Mouse (Mus musculus): ENCODE results near the gene Gm13275.
"Not testable (repeated sequence)": the region's sequence is repeated elsewhere in the genome, so short reads cannot be mapped to it uniquely, and the experiment has no call there.

Gene Gm13275

DNA sequence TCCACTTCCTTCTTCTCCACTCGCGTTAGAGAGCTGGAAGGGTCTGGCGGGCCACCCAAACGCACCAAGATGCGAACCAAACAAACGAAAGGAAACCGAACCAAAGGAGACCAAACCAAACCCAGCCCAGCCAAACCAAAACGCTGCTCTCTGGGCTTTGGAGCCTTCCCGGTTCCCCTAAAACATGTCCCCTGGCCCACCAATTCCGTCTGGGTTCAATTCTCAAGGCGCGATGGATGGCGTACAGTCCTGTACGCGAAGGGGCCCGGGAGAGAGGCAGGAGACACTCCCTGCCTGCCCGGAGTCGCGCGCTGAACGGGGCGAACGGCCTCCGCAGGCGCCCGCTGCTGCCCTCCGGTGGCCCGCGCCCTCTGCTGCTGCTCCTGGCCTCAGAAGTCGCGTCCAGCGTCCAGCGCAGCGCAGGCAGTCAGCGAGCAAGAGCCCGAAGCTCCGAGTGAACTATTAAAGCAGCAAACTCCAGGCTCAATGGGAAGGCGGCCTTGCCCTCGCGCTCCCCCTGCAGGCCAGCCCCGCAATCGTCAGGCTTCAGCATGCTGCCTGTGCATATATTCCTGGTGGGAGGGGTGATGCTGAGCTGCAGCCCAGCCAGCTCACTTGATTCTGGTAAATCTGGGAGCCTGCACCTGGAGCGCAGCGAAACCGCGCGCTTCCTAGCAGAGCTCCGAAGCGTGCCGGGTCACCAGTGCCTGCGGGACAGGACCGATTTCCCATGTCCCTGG lies at the start of gene Gm13275:
Gene Gm13275, plus strand, starts transcription at position 552 of the 740 bp plus-strand sequence.
- in situ Hi-C loops (cut with MboI; ENCODE audit: unreplicated experiment in 2 of 2): not testable (repeated sequence)

DNA sequence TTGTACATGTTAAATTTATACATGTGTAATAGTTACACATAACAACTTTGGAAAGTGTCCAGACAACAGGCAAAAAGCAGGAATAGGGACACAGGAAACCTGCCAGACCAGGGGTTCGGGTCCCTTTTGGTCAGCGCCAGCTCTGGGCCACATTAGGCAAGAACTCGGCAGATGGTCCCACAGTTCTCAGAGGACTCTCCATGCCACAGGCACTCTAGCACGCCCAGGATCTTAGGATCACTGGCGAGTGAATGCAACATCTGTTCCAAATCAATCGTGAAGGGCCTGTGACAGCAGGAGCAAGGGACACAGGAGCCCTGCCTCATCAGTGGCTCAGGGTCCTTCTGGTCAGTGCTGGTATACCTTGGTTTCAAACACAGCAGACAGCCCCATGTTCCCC lies 44.4 kb upstream of the Gm13275 start:
- in situ Hi-C loops (cut with MboI; ENCODE audit: unreplicated experiment in 2 of 2): no loop called here

GRCm38 (mm10) chr4:88754818-88755340 lies 39.4 kb upstream of the Gm13275 start, which contains the start of gene Gm13271:
Gene Gm13271 (plus strand): TSS chr4:88754868.
- in situ Hi-C loops (cut with MboI; ENCODE audit: unreplicated experiment in 2 of 2): not testable (repeated sequence)

DNA sequence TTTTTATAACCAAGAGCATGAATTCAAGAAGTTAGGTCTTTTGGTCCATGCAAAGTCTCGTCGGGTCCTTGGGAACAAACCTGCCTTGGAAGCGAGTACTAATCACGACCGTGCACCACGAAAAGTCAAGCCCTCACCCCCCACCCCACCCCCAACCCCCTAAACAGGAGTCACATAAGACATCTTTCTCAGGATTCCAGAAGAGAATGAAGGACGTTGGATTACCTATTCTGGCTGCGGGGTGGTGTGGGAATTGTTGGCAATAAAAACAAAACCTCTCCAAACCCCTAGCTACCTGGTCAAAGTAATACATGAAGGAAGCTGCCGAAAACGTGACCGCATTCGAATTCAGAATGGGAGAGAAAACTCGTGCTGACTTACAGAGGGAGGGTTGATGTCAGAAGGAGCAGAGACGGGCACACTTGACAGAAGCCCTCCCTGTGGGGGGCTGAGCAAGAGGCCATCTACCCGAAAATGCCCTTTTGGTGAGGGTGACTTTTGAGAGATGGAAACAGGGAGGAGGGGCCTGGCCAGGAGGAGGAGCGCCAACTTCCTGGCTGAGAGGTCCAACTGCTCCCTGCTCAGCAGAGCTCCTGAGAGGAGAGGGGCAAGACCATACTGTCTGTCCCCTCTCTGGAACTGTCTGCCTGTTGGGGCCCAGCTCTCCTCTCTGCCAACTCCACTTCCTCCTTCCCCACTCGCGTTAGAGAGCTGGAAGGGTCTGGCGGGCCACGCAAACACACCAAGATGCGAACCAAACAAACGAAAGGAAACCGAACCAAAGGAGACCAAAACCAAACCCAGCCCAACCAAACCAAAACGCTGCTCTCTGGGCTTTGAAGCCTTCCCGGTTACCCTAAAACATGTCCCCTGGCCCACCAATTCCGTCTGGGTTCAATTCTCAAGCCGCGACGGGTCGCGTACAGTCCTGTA lies 37.4 kb upstream of the Gm13275 start:
- in situ Hi-C loops (cut with MboI; ENCODE audit: unreplicated experiment in 2 of 2): not testable (repeated sequence)

GRCm38 (mm10) chr4:88757628-88758031 lies 36.7 kb upstream of the Gm13275 start:
- in situ Hi-C loops (cut with MboI; ENCODE audit: unreplicated experiment in 2 of 2): not testable (repeated sequence)

DNA sequence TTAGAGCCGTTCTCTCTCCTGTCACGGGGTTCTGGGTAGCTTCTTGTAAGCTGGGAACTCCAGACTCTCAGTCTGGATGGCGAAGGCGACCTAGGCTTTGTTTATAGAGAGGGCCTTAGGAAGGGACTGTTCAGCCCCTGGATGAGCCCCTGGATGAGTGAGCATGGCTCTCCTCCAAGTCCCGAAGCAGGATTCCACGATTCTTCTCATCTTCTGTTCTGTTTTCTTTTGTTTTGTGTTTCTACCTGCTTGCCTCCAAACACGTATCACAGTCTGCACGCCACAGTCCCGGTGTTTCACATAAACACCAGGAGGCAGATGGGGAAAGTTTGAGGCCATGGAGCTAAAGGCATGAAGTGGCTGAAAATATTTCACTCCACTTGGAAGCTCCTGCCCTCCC lies 35.5 kb upstream of the Gm13275 start:
- in situ Hi-C loops (cut with MboI; ENCODE audit: unreplicated experiment in 2 of 2): not testable (repeated sequence)

DNA sequence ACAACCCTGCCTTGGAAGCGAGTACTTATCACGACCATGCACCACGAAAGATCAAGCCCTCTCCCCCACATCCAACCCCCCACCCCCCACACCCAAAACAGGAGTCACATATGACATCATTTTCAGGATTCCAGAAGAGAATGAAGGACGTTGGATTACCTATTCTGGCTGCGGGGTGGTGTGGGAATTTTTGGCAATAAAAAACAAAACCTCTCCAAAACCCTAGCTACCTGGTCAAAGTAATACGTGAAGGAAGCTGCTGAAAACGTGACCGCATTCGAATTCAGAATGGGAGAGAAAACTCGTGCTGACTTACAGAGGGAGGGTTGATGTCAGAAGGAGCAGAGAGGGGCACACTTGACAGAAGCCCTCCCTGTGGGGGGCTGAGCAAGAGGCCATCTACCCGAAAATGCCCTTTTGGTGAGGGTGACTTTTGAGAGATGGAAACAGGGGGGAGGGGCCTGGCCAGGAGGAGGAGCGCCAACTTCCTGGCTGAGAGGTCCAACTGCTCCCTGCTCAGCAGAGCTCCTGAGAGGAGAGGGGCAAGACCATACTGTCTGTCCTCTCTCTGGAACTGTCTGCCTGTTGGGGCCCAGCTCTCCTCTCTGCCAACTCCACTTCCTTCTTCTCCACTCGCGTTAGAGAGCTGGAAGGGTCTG lies 34.5 kb upstream of the Gm13275 start, which contains the start of gene Gm13283:
Gene Gm13283, plus strand, starts transcription at position 510 of the 659 bp plus-strand sequence.
- in situ Hi-C loops (cut with MboI; ENCODE audit: unreplicated experiment in 2 of 2): not testable (repeated sequence)

GRCm38 (mm10) chr4:88760431-88760830 lies 33.9 kb upstream of the Gm13275 start:
- in situ Hi-C loops (cut with MboI; ENCODE audit: unreplicated experiment in 2 of 2): not testable (repeated sequence)

DNA sequence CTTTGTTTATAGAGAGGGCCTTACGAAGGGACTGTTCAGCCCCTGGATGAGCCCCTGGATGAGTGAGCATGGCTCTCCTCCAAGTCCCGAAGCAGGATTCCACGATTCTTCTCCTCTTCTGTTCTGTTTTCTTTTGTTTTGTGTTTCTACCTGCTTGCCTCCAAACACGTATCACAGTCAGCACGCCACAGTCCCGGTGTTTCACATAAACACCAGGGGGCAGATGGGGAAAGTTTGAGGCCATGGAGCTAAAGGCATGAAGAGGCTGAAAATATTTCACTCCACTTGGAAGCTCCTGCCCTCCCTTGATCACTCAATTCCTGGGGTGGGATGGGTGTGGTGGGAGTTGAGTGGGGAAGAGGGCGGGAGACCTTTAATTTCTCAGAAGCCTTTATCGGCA lies 32.5 kb upstream of the Gm13275 start:
- in situ Hi-C loops (cut with MboI; ENCODE audit: unreplicated experiment in 2 of 2): not testable (repeated sequence)

- in situ Hi-C loops (cut with MboI; ENCODE audit: unreplicated experiment in 2 of 2): not testable (repeated sequence)
Measured at GRCm38 (mm10) chr4:88762341-88762740, 31.9 kb upstream of the Gm13275 start.

- in situ Hi-C loops (cut with MboI; ENCODE audit: unreplicated experiment in 2 of 2): not testable (repeated sequence)
Measured at GRCm38 (mm10) chr4:88763384-88764018, 30.8 kb upstream of the Gm13275 start.

DNA sequence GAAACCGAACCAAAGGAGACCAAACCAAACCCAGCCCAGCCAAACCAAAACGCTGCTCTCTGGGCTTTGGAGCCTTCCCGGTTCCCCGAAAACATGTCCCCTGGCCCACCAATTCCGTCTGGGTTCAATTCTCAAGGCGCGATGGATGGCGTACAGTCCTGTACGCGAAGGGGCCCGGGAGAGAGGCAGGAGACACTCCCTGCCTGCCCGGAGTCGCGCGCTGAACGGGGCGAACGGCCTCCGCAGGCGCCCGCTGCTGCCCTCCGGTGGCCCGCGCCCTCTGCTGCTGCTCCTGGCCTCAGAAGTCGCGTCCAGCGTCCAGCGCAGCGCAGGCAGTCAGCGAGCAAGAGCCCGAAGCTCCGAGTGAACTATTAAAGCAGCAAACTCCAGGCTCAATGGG lies 20.8 kb upstream of the Gm13275 start, which contains the start of gene Gm13290:
Gene Gm13290, plus strand, starts transcription at position 301 of the 400 bp plus-strand sequence.
- in situ Hi-C loops (cut with MboI; ENCODE audit: unreplicated experiment in 2 of 2): not testable (repeated sequence)

GRCm38 (mm10) chr4:88776622-88777021 lies 17.7 kb upstream of the Gm13275 start, which contains the start of gene Gm13289:
Gene Gm13289 (plus strand): TSS chr4:88776922.
- in situ Hi-C loops (cut with MboI; ENCODE audit: unreplicated experiment in 2 of 2): not testable (repeated sequence)

- in situ Hi-C loops (cut with MboI; ENCODE audit: unreplicated experiment in 2 of 2): not testable (repeated sequence)
Measured at GRCm38 (mm10) chr4:88779550-88779949, 14.7 kb upstream of the Gm13275 start, which contains the start of gene Gm13272. Gene Gm13272 (plus strand): TSS chr4:88779850.

GRCm38 (mm10) chr4:88780320-88780719 lies 14.0 kb upstream of the Gm13275 start:
- in situ Hi-C loops (cut with MboI; ENCODE audit: unreplicated experiment in 2 of 2): not testable (repeated sequence)

GRCm38 (mm10) chr4:88781831-88782230 lies 12.5 kb upstream of the Gm13275 start, which contains the start of gene Ifnz:
Gene Ifnz (plus strand): TSS chr4:88782131.
- in situ Hi-C loops (cut with MboI; ENCODE audit: unreplicated experiment in 2 of 2): not testable (repeated sequence)

DNA sequence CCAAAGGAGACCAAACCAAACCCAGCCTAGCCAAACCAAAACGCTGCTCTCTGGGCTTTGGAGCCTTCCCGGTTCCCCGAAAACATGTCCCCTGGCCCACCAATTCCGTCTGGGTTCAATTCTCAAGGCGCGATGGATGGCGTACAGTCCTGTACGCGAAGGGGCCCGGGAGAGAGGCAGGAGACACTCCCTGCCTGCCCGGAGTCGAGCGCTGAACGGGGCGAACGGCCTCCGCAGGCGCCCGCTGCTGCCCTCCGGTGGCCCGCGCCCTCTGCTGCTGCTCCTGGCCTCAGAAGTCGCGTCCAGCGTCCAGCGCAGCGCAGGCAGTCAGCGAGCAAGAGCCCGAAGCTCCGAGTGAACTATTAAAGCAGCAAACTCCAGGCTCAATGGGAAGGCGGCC lies 12.0 kb upstream of the Gm13275 start:
- in situ Hi-C loops (cut with MboI; ENCODE audit: unreplicated experiment in 2 of 2): not testable (repeated sequence)

- in situ Hi-C loops (cut with MboI; ENCODE audit: unreplicated experiment in 2 of 2): not testable (repeated sequence)
Measured at GRCm38 (mm10) chr4:88785409-88785808, 8.9 kb upstream of the Gm13275 start, which contains the start of gene Gm13276. Gene Gm13276 (plus strand): TSS chr4:88785709.

DNA sequence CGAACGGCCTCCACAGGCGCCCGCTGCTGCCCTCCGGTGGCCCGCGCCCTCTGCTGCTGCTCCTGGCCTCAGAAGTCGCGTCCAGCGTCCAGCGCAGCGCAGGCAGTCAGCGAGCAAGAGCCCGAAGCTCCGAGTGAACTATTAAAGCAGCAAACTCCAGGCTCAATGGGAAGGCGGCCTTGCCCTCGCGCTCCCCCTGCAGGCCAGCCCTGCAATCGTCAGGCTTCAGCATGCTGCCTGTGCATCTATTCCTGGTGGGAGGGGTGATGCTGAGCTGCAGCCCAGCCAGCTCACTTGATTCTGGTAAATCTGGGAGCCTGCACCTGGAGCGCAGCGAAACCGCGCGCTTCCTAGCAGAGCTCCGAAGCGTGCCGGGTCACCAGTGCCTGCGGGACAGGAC lies 5.9 kb upstream of the Gm13275 start, which contains the start of gene Gm13277:
Gene Gm13277, plus strand, starts transcription at position 231 of the 400 bp plus-strand sequence.
- in situ Hi-C loops (cut with MboI; ENCODE audit: unreplicated experiment in 2 of 2): not testable (repeated sequence)

Data from v-Abl transformed pro-B cells (cell line).